Mouse (Mus musculus): ENCODE results near the gene 4930522L14Rik. TPM values are rescaled to one million over a fixed set of nuclear protein-coding genes. Genes with fewer than 3 reads are reported as not detected.
A peak's percentile ranks its signal among the peaks of the same experiment; 100 is the strongest.
"Not testable (repeated sequence)": the region's sequence is repeated elsewhere in the genome, so short reads cannot be mapped to it uniquely, and the experiment has no call there.

Gene 4930522L14Rik
- polyA plus RNA-seq (2014; fragmentation: Nextera tagmentation; extraction: Ambion mirVana), result 11.6 and 13.2 TPM in 2 replicates

DNA sequence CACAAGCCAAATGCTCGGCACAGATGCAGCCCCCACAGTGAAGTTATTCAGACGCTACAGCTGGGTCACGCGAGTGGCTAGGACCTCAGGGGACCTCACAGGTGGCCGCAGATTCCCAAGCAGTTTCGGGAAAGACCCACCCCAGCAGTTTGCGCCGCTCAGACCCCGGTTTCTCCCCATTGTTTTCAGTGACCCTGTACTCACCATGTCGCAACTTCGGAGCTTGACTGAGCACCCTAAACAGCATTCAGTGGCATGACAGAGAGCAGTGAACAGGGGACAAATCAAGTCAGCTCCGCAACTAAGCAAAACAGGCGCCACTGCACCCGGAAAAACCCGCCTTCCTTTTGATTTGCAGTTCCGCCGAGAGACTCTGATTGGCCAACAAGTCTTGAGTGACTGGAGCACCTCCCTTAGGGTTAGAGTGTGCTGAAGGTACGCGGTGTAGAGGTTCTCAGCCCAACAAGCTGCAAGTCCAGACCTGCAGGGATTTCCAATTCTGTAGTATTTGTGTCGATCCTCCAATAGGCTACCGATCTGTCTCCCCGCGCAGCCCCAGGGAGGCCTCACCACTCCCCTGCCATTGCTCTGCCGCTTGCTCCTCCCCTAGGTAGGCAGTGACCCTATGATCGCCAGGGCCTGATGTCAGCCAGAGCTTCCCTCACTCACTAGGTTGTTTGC lies at the start of gene 4930522L14Rik:
4930522L14Rik (minus strand) TSS at position 496 of the 681 bp plus-strand sequence.
- Histone ChIP-seq H3K4me2 (ENCODE audit: low read depth, low read length) (peak within 1 kb of the TSS; percentile 37), H3K9ac (replicated peaks; ENCODE audit: low read length) (peak within 1 kb of the TSS; percentile 65), H3K27ac (replicated peaks; ENCODE audit: low read depth, low read length) (0 out of 2 replicates have a peak within 1 kb of the TSS, but pooled peaks have one; percentile 28), H3K4me3 (ENCODE audit: low read depth, low read length) (peak within 1 kb of the TSS; percentile 51)
- ATAC-seq (replicated peaks; ENCODE audit: insufficient number of reproducible peaks, low FRiP score, low TSS enrichment, low read depth) (peak; percentile 98), DNase-seq (ENCODE audit: low spot score) (peak; percentile 21)
- WGBS, result 0% methylated on average over 23 of the region's 25 CpGs
- not testable (repeated sequence) for H3K9me3 ChIP-seq (replicated peaks; ENCODE audit: control insufficient read depth, low read length); H3K4me1 ChIP-seq (ENCODE audit: control insufficient read depth, insufficient read depth, low read length); H3K36me3 ChIP-seq (replicated peaks; ENCODE audit: control insufficient read depth, insufficient read depth, low read depth, low read length); H3K27me3 ChIP-seq (ENCODE audit: control insufficient read depth, insufficient read depth, low read length)

- H3K36me3 ChIP-seq (replicated peaks; ENCODE audit: control insufficient read depth, insufficient read depth, low read depth, low read length); DNase-seq (ENCODE audit: low spot score); ATAC-seq (replicated peaks; ENCODE audit: insufficient number of reproducible peaks, low FRiP score, low TSS enrichment, low read depth): not testable (repeated sequence)
These were observed 49.8 kb upstream of the 4930522L14Rik start for GRCm38 (mm10) chr5:109801466-109801865.

DNA sequence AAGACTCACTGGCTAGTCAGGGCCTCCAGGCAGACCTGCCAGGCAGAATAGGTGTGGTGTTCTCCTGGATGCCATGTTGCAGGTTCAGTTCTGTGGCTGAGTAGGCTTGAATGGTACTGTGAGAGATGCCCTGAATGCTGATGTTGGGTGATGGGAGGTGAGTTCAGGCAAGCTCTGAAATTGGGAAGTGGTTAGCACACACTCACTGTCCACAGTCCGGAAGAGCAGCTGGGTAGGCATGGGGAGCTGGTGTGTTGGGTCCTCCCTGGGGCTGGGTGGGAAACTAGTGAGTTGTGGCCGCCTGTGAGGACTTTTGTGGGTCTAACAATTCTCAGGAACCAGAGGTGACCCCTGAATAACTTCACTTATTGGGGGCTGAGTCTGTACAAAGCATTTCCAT lies 48.3 kb upstream of the 4930522L14Rik start:
- 77% methylated on average over 2 of the region's 2 CpGs for WGBS
- not testable (repeated sequence) for H3K4me1 ChIP-seq (ENCODE audit: control insufficient read depth, insufficient read depth, low read length); ATAC-seq (replicated peaks; ENCODE audit: insufficient number of reproducible peaks, low FRiP score, low TSS enrichment, low read depth); H3K9ac ChIP-seq (replicated peaks; ENCODE audit: low read length); H3K27me3 ChIP-seq (ENCODE audit: control insufficient read depth, insufficient read depth, low read length); H3K4me2 ChIP-seq (ENCODE audit: low read depth, low read length); H3K4me3 ChIP-seq (ENCODE audit: low read depth, low read length); H3K36me3 ChIP-seq (replicated peaks; ENCODE audit: control insufficient read depth, insufficient read depth, low read depth, low read length); H3K9me3 ChIP-seq (replicated peaks; ENCODE audit: control insufficient read depth, low read length); DNase-seq (ENCODE audit: low spot score); H3K27ac ChIP-seq (replicated peaks; ENCODE audit: low read depth, low read length)

More at GRCm38 (mm10) chr5:109801466-109801865, 49.8 kb upstream of the 4930522L14Rik start:
- H3K9ac ChIP-seq (replicated peaks; ENCODE audit: low read length); H3K4me1 ChIP-seq (ENCODE audit: control insufficient read depth, insufficient read depth, low read length); H3K4me2 ChIP-seq (ENCODE audit: low read depth, low read length); H3K27ac ChIP-seq (replicated peaks; ENCODE audit: low read depth, low read length); H3K27me3 ChIP-seq (ENCODE audit: control insufficient read depth, insufficient read depth, low read length); H3K4me3 ChIP-seq (ENCODE audit: low read depth, low read length); H3K9me3 ChIP-seq (replicated peaks; ENCODE audit: control insufficient read depth, low read length): not testable (repeated sequence)

- H3K4me3 ChIP-seq (ENCODE audit: low read depth, low read length); H3K9ac ChIP-seq (replicated peaks; ENCODE audit: low read length); H3K36me3 ChIP-seq (replicated peaks; ENCODE audit: control insufficient read depth, insufficient read depth, low read depth, low read length); ATAC-seq (replicated peaks; ENCODE audit: insufficient number of reproducible peaks, low FRiP score, low TSS enrichment, low read depth); H3K9me3 ChIP-seq (replicated peaks; ENCODE audit: control insufficient read depth, low read length); H3K27me3 ChIP-seq (ENCODE audit: control insufficient read depth, insufficient read depth, low read length); DNase-seq (ENCODE audit: low spot score); H3K27ac ChIP-seq (replicated peaks; ENCODE audit: low read depth, low read length); H3K4me2 ChIP-seq (ENCODE audit: low read depth, low read length); H3K4me1 ChIP-seq (ENCODE audit: control insufficient read depth, insufficient read depth, low read length): not testable (repeated sequence)
- 83% methylated on average over 3 of the region's 3 CpGs for WGBS
These were observed 45.3 kb upstream of the 4930522L14Rik start for GRCm38 (mm10) chr5:109797017-109797416.

- not testable (repeated sequence) for H3K27me3 ChIP-seq (ENCODE audit: control insufficient read depth, insufficient read depth, low read length); H3K36me3 ChIP-seq (replicated peaks; ENCODE audit: control insufficient read depth, insufficient read depth, low read depth, low read length); H3K27ac ChIP-seq (replicated peaks; ENCODE audit: low read depth, low read length); H3K9me3 ChIP-seq (replicated peaks; ENCODE audit: control insufficient read depth, low read length); H3K4me1 ChIP-seq (ENCODE audit: control insufficient read depth, insufficient read depth, low read length)
- Histone ChIP-seq H3K9ac (replicated peaks; ENCODE audit: low read length) (peak overlapping the region; percentile 72), H3K4me3 (ENCODE audit: low read depth, low read length) (peak overlapping the region; percentile 61), H3K4me2 (ENCODE audit: low read depth, low read length) (peak overlapping the region; percentile 46)
- DNase-seq (ENCODE audit: low spot score), result peak; percentile 59
- 1% methylated on average over 25 of the region's 25 CpGs for WGBS
- ATAC-seq (replicated peaks; ENCODE audit: insufficient number of reproducible peaks, low FRiP score, low TSS enrichment, low read depth), result peak; percentile 97
These were observed 44.4 kb upstream of the 4930522L14Rik start for GRCm38 (mm10) chr5:109795967-109796652.

DNA sequence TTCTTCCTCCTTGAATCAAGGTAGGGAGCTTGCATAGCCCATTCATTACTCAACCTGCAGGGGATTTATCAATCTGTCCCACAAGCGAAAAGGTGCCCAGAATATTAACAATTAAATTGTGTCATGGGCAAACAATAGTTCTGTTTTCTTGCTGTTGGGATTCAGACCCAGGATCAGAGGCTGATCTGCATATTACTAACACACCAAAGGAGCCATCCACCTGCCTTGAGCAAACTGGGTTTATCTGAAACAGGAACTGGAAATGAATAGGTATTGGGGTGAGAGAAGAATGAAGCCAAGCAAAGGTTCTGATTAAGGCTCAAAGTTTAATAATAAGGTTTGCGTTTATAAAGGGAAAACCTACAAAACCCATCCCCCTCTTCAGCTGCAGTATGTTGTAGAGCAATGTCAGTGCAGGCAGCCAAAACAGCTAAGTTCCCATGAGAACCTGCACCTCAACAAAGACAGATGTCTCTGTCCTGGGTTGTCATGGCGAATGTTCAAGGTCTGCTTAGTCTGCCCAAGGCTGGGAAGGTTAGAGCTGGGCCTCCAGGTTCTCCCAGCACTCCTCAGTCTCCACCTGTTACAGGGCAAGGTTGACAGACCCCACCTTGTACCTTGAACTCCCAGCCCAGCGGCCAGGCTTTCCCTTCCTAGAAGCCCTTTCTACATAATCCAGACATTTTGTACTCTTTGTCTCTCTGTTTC lies 541 bp upstream of the 4930522L14Rik start:
- not testable (repeated sequence) for H3K27me3 ChIP-seq (ENCODE audit: control insufficient read depth, insufficient read depth, low read length); H3K27ac ChIP-seq (replicated peaks; ENCODE audit: low read depth, low read length); H3K9ac ChIP-seq (replicated peaks; ENCODE audit: low read length); H3K36me3 ChIP-seq (replicated peaks; ENCODE audit: control insufficient read depth, insufficient read depth, low read depth, low read length); H3K4me1 ChIP-seq (ENCODE audit: control insufficient read depth, insufficient read depth, low read length); DNase-seq (ENCODE audit: low spot score); H3K4me2 ChIP-seq (ENCODE audit: low read depth, low read length); ATAC-seq (replicated peaks; ENCODE audit: insufficient number of reproducible peaks, low FRiP score, low TSS enrichment, low read depth); H3K9me3 ChIP-seq (replicated peaks; ENCODE audit: control insufficient read depth, low read length); H3K4me3 ChIP-seq (ENCODE audit: low read depth, low read length)
- WGBS, result 59% methylated on average over 4 of the region's 4 CpGs

- not testable (repeated sequence) for H3K36me3 ChIP-seq (replicated peaks; ENCODE audit: control insufficient read depth, insufficient read depth, low read depth, low read length); H3K9me3 ChIP-seq (replicated peaks; ENCODE audit: control insufficient read depth, low read length); DNase-seq (ENCODE audit: low spot score); H3K27ac ChIP-seq (replicated peaks; ENCODE audit: low read depth, low read length); H3K4me3 ChIP-seq (ENCODE audit: low read depth, low read length); H3K9ac ChIP-seq (replicated peaks; ENCODE audit: low read length); ATAC-seq (replicated peaks; ENCODE audit: insufficient number of reproducible peaks, low FRiP score, low TSS enrichment, low read depth); H3K27me3 ChIP-seq (ENCODE audit: control insufficient read depth, insufficient read depth, low read length); H3K4me2 ChIP-seq (ENCODE audit: low read depth, low read length); H3K4me1 ChIP-seq (ENCODE audit: control insufficient read depth, insufficient read depth, low read length)
- WGBS, result 74% methylated on average over 1 of the region's 1 CpGs
These were observed 6.6 kb downstream of the 4930522L14Rik start for GRCm38 (mm10) chr5:109745081-109745480.

DNA sequence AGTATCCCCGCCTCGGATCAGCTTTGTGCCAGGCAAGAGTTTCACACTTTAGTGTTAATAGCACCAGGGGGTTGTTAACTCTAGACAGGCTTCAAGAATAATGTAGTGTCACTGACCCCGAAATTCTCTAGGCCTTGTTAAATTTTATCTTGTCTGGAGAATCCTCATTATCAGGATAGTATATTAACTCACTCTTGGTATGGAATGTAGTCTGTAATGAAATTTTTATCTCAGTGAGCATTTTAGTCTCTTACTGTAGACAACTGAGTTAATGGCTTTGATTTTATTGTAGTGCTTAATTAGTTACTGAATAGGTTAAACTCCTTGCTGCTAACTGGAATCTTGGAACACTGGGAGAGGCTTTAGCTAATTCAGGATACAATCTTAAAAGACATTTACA lies 34.3 kb downstream of the 4930522L14Rik start:
- H3K4me2 ChIP-seq (ENCODE audit: low read depth, low read length); H3K4me3 ChIP-seq (ENCODE audit: low read depth, low read length); DNase-seq (ENCODE audit: low spot score); ATAC-seq (replicated peaks; ENCODE audit: insufficient number of reproducible peaks, low FRiP score, low TSS enrichment, low read depth); H3K9ac ChIP-seq (replicated peaks; ENCODE audit: low read length); H3K9me3 ChIP-seq (replicated peaks; ENCODE audit: control insufficient read depth, low read length); H3K27me3 ChIP-seq (ENCODE audit: control insufficient read depth, insufficient read depth, low read length); H3K27ac ChIP-seq (replicated peaks; ENCODE audit: low read depth, low read length); H3K36me3 ChIP-seq (replicated peaks; ENCODE audit: control insufficient read depth, insufficient read depth, low read depth, low read length); H3K4me1 ChIP-seq (ENCODE audit: control insufficient read depth, insufficient read depth, low read length): not testable (repeated sequence)
- WGBS, result 71% methylated on average over 3 of the region's 3 CpGs
